Mouse (Mus musculus) cortical plate, adult 2 months (tissue): Measurements from ENCODE around the gene Stat3.

Source experiments
- CTCF ChIP-seq: fragments of 200-500 bp; IDR thresholded peaks from 2 replicates; pipeline ENCODE4 v1.5.1; 2011; ENCODE audit warnings: mild to moderate bottlenecking, control low read depth, low read length; ENCODE audit not compliant: insufficient read depth; ENCODE audit errors: extremely low read depth
- POLR2A ChIP-seq: fragments of 200-500 bp; IDR thresholded peaks from 2 replicates; pipeline ENCODE4 v1.6.1; 2011; ENCODE audit warnings: mild to moderate bottlenecking, low read length, control low read depth; ENCODE audit not compliant: insufficient read depth; ENCODE audit errors: extremely low read depth

- TF ChIP-seq CTCF (no peak), POLR2A (no peak)
Measured at GRCm38 (mm10) chr11:100879321-100880078, 59.8 kb downstream of the Stat3 start.
